Mouse (Mus musculus) heart, postnatal 0 days (tissue): ENCODE results near the gene Snupn.

Source experiments
- CTCF ChIP-seq: IDR thresholded peaks from 2 replicates; pipeline ENCODE4 v1.5.1; 2016; ENCODE audit warnings: antibody characterized with exemption, control low read depth, low read depth
- EP300 ChIP-seq: IDR thresholded peaks from 2 replicates; pipeline ENCODE4 v1.6.1; 2016; ENCODE audit warnings: antibody characterized with exemption, low read depth

DNA sequence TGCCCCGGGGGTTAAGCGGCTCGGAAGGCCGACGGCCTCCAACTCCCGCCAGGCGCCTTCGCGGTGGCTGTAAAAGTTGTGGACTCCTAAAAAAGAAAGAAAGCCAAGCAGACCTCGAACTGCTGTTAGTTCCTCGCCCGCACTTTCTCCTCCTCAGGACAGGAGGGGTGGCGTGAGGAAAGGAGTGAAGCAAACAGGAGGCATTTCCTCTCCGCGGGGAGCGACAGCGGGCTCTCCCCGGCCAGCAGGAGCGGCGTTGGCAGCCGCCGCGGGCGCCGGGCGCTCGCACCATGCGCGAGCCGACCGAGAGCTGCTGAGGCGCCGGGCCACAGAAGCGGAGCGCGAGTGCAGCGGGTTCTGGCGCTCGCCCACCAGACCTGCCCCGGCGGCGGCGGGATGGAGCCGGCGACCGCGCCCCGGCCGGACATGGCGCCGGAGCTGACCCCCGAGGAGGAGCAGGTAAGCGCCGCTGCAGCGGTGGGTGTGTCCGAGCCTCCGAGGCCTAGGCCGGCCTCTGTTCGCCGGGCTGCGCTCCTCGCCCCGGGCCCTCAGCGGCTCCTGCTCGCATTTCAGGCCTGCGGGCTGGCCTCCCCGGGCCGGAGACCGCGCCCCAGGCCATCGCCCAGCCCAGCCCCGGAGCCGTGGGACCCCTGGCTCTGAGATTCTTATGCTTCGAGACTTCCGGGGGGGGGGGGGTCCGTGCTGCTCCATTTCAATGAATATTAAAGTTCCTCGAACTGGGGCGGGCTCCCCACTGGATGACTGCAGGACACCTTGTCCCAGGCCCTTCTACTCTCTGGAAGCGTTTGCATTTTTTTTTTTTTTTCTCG lies 44.7 kb downstream of the Snupn start:
- TF ChIP-seq CTCF: no peak
- no peak for TF ChIP-seq EP300
